Comparison of ENCODE assay signal across 8 mouse cellular contexts in genomic region chr5:25526926-25527325, GRCm38 (mm10). TPM values are rescaled to one million over a fixed set of nuclear protein-coding genes. Genes with fewer than 3 reads are reported as not detected.
DNase-seq lines count a peak whose midpoint lies in the region; ATAC-seq and TF ChIP-seq lines count a peak whose summit lies in the region.

No protein-coding gene starts in this region.

- H3K9me3 ChIP-seq in ES-Bruce4 (replicated peaks; ENCODE audit: control insufficient read depth, insufficient read depth, low read length, poor library complexity, severe bottlenecking) = no peaks in the 10 kb centered on the region
- no peaks in the 10 kb centered on the region for H3K9me3 ChIP-seq in heart, postnatal 0 days (replicated peaks; ENCODE audit: control insufficient read depth, low read length)
- H3K9me3 ChIP-seq in hindbrain, embryonic 13.5 days = no peaks in the 10 kb centered on the region

- no peak overlapping the region for H3K9ac ChIP-seq in ES-Bruce4 (ENCODE audit: low read depth, poor library complexity, severe bottlenecking)
- no peak overlapping the region for H3K9ac ChIP-seq in heart, postnatal 0 days (replicated peaks; ENCODE audit: low read depth, low read length)
- no peak overlapping the region; the same call in 1 of the 2 replicates for H3K9ac ChIP-seq in hindbrain, embryonic 13.5 days

- no peak for TF ChIP-seq CTCF in layer of hippocampus, adult 2 months (conservative IDR thresholded peaks at IDR 0.05)
- TF ChIP-seq CTCF in ES-Bruce4 (IDR thresholded peaks at IDR 0.05; ENCODE audit: low read depth, low read length) = no peak
- no peak for TF ChIP-seq CTCF in heart, postnatal 0 days (IDR thresholded peaks at IDR 0.05; ENCODE audit: low read depth)

- peak overlapping the region; percentile 36; the same call in 1 of the 2 replicates for H3K27ac ChIP-seq in layer of hippocampus, adult 2 months
- peak overlapping the region; percentile 65 for H3K27ac ChIP-seq in ES-Bruce4 (ENCODE audit: insufficient read depth, low read length)
- H3K27ac ChIP-seq in heart, postnatal 0 days (ENCODE audit: low read depth) = peak overlapping the region; percentile 13; the same call in 1 of the 2 replicates
- H3K27ac ChIP-seq in hindbrain, embryonic 13.5 days = no peak overlapping the region

- no peak overlapping the region for H3K4me3 ChIP-seq in layer of hippocampus, adult 2 months
- H3K4me3 ChIP-seq in ES-Bruce4 (ENCODE audit: low read depth, low read length) = no peak overlapping the region
- no peak overlapping the region for H3K4me3 ChIP-seq in heart, postnatal 0 days (ENCODE audit: low read depth, low read length)
- H3K4me3 ChIP-seq in hindbrain, embryonic 13.5 days = no peak overlapping the region

- no peaks in the 10 kb centered on the region for H3K27me3 ChIP-seq in ES-Bruce4 (ENCODE audit: control insufficient read depth, insufficient read depth, low read length, poor library complexity, severe bottlenecking)
- no peaks in the 10 kb centered on the region for H3K27me3 ChIP-seq in heart, postnatal 0 days (ENCODE audit: control insufficient read depth, insufficient read depth, low read length)
- H3K27me3 ChIP-seq in hindbrain, embryonic 13.5 days = no peaks in the 10 kb centered on the region

- no peak for TF ChIP-seq POLR2A in ES-Bruce4 (IDR thresholded peaks at IDR 0.05; ENCODE audit: insufficient read depth, low read length)

- 30% methylated on average over 4 of the region's 4 CpGs for whole genome bisulfite sequencing in heart, postnatal 0 days
- 34% methylated on average over 4 of the region's 4 CpGs for WGBS in hindbrain, embryonic 13.5 days

- ATAC-seq in heart, postnatal 0 days (ENCODE audit: insufficient read depth, low read depth) = no peak
- no peak for ATAC-seq in CD4-positive, CD25-positive, alpha-beta regulatory T cell, adult 4 months
- ATAC-seq in hindbrain, embryonic 13.5 days (ENCODE audit: low FRiP score) = no peak

- H3K4me2 ChIP-seq in heart, postnatal 0 days (ENCODE audit: low read depth, low read length) = no peak overlapping the region
- no peak overlapping the region for H3K4me2 ChIP-seq in hindbrain, embryonic 13.5 days

- H3K36me3 ChIP-seq in ES-Bruce4 (ENCODE audit: control insufficient read depth, insufficient read depth, low read length, poor library complexity, severe bottlenecking) = no peaks in the 10 kb centered on the region
- H3K36me3 ChIP-seq in heart, postnatal 0 days (replicated peaks; ENCODE audit: control insufficient read depth, insufficient read depth, low read length) = no peaks in the 10 kb centered on the region
- no peaks in the 10 kb centered on the region for H3K36me3 ChIP-seq in hindbrain, embryonic 13.5 days

- TF ChIP-seq EP300 in ES-Bruce4 (IDR thresholded peaks at IDR 0.05; ENCODE audit: insufficient read depth, low read depth, low read length) = 0 out of 2 replicates have a peak, but pooled peaks have one; percentile 76
- TF ChIP-seq EP300 in heart, postnatal 0 days (IDR thresholded peaks at IDR 0.05; ENCODE audit: low read depth) = no peak

- DNase-seq in layer of hippocampus, adult 2 months (ENCODE audit: low spot score in 2 of 2) = no peak
- DNase-seq in layer of hippocampus, adult 18-20 months (ENCODE audit: low spot score in 2 of 2) = no peak
- DNase-seq in adrenal gland, postnatal 25 days = peak; percentile 63
- DNase-seq in heart, postnatal 0 days (ENCODE audit: low spot score) = no peak
- no peak for DNase-seq in spleen, postnatal 14 days (ENCODE audit: low spot score in 2 of 2)

- H3K4me1 ChIP-seq in ES-Bruce4 (ENCODE audit: control insufficient read depth, insufficient read depth, low read length) = peaks cover 5% of the 10 kb centered on the region
- H3K4me1 ChIP-seq in heart, postnatal 0 days (ENCODE audit: control insufficient read depth, insufficient read depth) = peaks cover 11% of the 10 kb centered on the region
- peaks cover 9% of the 10 kb centered on the region; the same call in 1 of the 2 replicates for H3K4me1 ChIP-seq in hindbrain, embryonic 13.5 days (replicated peaks)

RNA-seq across cellular contexts. Expression of gene Cct8l1, which starts 11.1 kb away (rescaled TPM):
- total RNA-seq in layer of hippocampus, adult 2 months (2021) = under 1 TPM; 0.25 to 0.49 TPM
- under 1 TPM; 0.32 to 0.38 TPM for total RNA-seq in layer of hippocampus, adult 18-20 months (2021)
- not detected in 2 replicates for polyA plus RNA-seq in ES-Bruce4 (2011; ENCODE audit: insufficient read depth, insufficient read length, low read depth, missing spikeins)
- total RNA-seq in adrenal gland, postnatal 25 days (2021) = not detected in 2 replicates
- 0.08 TPM in 1 of 2 replicates, not detected in the other for total RNA-seq in heart, postnatal 0 days (2014; rRNA removed; ENCODE audit: low replicate concordance)
- polyA plus RNA-seq in heart, postnatal 0 days (2015; fragmentation: Nextera tagmentation; extraction: Ambion mirVana) = not detected in 2 replicates
- polyA plus RNA-seq in CD4-positive, CD25-positive, alpha-beta regulatory T cell, adult 4 months (2017; shearing (Covaris generic)) = not detected
- 0.13 TPM in 2 replicates for polyA plus RNA-seq in hindbrain, embryonic 13.5 days (2015; fragmentation: Nextera tagmentation; extraction: Ambion mirVana)

RNA-seq across cellular contexts. Expression of gene Kmt2c, which starts 28.3 kb away (rescaled TPM):
- 10 to 100 TPM; 79.3 to 89.9 TPM for total RNA-seq in layer of hippocampus, adult 2 months (2021)
- total RNA-seq in layer of hippocampus, adult 18-20 months (2021) = 10 to 100 TPM; 74.0 to 78.1 TPM
- 24.4 and 27.1 TPM in 2 replicates for polyA plus RNA-seq in ES-Bruce4 (2011; ENCODE audit: insufficient read depth, insufficient read length, low read depth, missing spikeins)
- 61.9 and 69.2 TPM in 2 replicates for total RNA-seq in adrenal gland, postnatal 25 days (2021)
- total RNA-seq in heart, postnatal 0 days (2014; rRNA removed; ENCODE audit: low replicate concordance) = 22.4 and 29.3 TPM in 2 replicates
- 5.4 TPM in 2 replicates for polyA plus RNA-seq in heart, postnatal 0 days (2015; fragmentation: Nextera tagmentation; extraction: Ambion mirVana)
- 10 to 100 TPM; 37.5 to 38.5 TPM for polyA plus RNA-seq in CD4-positive, CD25-positive, alpha-beta regulatory T cell, adult 4 months (2017; shearing (Covaris generic))
- 20.1 and 20.3 TPM in 2 replicates for polyA plus RNA-seq in hindbrain, embryonic 13.5 days (2015; fragmentation: Nextera tagmentation; extraction: Ambion mirVana)
